Mouse (Mus musculus) T-cell, adult 66 days (primary cell): Measurements from ENCODE around the gene Setd5. TPM values are rescaled to one million over a fixed set of nuclear protein-coding genes. Genes with fewer than 3 reads are reported as not detected.

Experiments used
- total RNA-seq, 2 experiments: library from RNA; stranded (reverse); gene quantifications; 3 replicates in 1 of 2; 4 replicates in 1 of 2; pipeline ENCODE4 v1.2.4; 2023

Setd5 gene
- 100 to 1,000 TPM; 132 to 140 TPM for total RNA-seq

GRCm38 (mm10) chr6:113076686-113077516 lies at the start of gene Setd5:
Setd5 (plus strand) TSS chr6:113077365.

GRCm38 (mm10) chr6:113046041-113046975 lies 30.9 kb upstream of the Setd5 start, which contains the start of gene Thumpd3:
Thumpd3 (plus strand) TSS chr6:113046225.

GRCm38 (mm10) chr6:113194841-113195595 lies 117.9 kb downstream of the Setd5 start, which contains the start of gene Lhfpl4:
Lhfpl4 (minus strand) TSS chr6:113195384.

Other genes with a start within 250 kb of the Setd5 start
- 1 to 10 TPM; 2.7 to 4.2 TPM for gene Srgap3, start 130.1 kb upstream of the Setd5 start, total RNA-seq
- 10 to 100 TPM; 48.1 to 58.5 TPM for gene Thumpd3, start 31.1 kb upstream of the Setd5 start, total RNA-seq
- gene Lhfpl4, start 118.0 kb downstream of the Setd5 start, total RNA-seq: 1 to 10 TPM; 1.0 to 2.2 TPM
- gene Mtmr14, start 160.5 kb downstream of the Setd5 start, total RNA-seq: 10 to 100 TPM; 34.7 to 44.1 TPM
- 1 to 10 TPM; 3.3 to 4.3 TPM for gene Cpne9, start 204.9 kb downstream of the Setd5 start, total RNA-seq
- 10 to 100 TPM; 66.2 to 78.3 TPM for gene Brpf1, start 229.8 kb downstream of the Setd5 start, total RNA-seq
- gene Ogg1, start 249.6 kb downstream of the Setd5 start, total RNA-seq: 10 to 100 TPM; 19.1 to 20.2 TPM